Mouse (Mus musculus) monocyte, adult 5-6 weeks (primary cell): ENCODE measurements around the gene Kremen2. TPM values are rescaled to one million over a fixed set of nuclear protein-coding genes. Genes with fewer than 3 reads are reported as not detected.

Experiments
- ATAC-seq: fragments of 153-309, 156-312 bp; replicated peaks from 2 replicates; pipeline ENCODE4 v1.8.0; 2017; ENCODE audit warnings: mild to moderate bottlenecking; ENCODE audit not compliant: low TSS enrichment, insufficient number of reproducible peaks, severe bottlenecking, poor library complexity, low FRiP score
- total RNA-seq: library from RNA; stranded (forward); fragments of 200-1000, 200-491, 200-594 nt; gene quantifications from 3 replicates; pipeline ENCODE4 v1.2.3, GENCODE M21; 2017

Kremen2 gene
- total RNA-seq, 1 experiment from 2014 or later = not detected

- ATAC-seq = peak; percentile 73
Observed at GRCm38 (mm10) chr17:23740136-23740584, 5.5 kb downstream of the Kremen2 start.

- ATAC-seq = no peak
Observed at GRCm38 (mm10) chr17:23739202-23740135, 6.2 kb downstream of the Kremen2 start.

DNA sequence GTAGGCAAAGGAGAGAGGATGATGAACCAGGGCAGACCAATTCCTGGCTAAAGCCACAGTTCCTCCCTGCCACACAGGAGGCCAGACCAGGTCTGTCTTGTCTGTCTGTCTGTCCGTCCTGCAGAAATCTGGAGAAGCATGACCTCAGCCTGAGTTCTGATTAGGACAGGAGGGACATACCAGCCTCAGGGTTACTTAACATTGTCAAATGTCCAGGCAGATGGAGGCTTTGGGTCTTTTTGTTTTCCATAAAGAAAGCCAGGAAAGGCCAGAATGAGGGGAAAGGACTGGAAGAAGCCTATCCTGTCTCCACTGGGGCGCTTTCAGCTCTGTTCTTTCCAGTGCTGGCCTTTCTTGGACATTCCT, 6.8 kb downstream of the Kremen2 start:
- ATAC-seq = no peak

DNA sequence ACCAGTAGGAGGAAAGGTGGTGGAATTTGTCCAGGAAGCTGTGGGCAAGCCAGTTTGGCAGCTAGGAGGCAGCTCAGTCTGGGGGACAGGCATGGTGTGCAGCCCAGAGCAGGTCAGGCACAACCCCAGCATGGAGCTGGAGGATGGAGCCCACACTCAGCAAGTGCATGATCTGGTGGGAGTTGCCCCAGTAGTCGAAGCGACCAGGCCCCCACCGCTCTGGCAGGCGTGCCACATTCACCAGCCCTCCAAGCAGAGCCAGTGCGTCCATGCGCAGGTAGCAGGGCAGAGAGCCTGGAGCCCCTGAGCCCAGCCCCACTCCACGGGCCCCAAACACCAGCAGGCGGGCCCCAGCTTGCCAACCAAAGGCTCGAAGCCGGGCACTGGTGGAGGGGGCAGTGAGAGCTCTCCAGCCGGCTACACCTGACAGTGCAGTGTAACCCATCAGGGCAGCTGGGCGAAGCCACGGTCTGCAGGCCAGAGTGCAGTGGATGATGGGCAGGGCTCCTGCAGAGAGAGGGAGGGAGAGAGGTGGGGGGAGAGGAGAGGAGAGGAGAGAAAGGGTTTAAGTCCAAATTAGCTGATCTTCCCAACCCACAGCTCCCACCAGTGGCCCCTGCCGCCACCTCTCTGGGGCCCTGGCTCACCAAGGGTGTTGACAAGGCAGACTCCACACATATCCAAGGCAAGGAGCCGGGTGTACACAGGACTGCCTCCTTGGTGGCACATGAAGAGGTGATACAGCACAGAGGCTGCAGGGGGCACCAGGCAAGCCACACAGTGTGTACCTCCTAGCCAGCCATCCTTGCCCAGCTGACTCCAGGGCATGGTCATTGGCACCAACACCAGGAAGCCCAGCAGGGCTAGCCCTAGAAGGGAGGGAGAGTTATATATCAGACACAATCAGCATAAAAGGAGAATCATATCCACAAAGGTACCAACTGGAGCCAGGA, 7.9 kb downstream of the Kremen2 start:
- no peak for ATAC-seq

- ATAC-seq = no peak
Observed at GRCm38 (mm10) chr17:23734341-23734740, 11.3 kb downstream of the Kremen2 start.

DNA sequence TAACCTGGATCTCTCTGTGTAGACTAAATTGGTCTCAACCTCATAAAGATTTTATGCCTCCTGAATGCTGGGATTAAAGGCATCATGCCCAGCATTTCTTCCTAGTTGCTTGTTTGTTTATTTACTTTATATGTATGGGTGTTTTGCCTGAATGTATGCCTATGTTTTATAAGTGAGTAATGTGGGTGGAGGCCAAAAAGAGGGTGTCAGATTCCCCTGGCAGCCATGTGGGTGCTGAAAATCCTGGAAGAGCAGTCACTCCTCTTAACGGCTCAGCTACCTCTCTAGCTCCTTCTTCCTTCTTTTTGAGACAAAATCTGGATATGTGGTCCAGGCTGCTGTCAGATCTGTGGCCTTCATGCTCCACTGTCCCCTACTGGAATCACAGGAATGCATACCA, 15.2 kb downstream of the Kremen2 start:
- no peak for ATAC-seq

DNA sequence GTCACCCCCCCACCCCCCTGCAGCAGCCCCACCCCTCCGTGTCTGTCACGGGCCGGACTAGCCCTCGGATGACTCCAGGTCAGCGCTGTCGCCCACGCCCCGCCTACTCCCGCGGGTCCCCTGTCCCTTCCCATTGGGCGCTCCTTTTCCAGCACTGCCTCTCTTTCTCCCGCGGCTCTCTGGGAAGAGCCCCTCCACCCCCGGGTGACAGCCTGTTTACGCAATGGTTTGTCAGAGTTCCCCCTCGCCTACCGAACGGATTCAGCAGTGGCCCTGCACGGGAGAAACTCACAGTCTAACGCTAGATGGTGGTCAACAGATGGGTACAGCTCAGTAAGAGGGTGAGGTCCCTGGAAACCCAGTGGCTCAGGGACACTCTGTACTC, 18.9 kb downstream of the Kremen2 start:
- no peak; the same call in 1 of the 2 replicates for ATAC-seq

DNA sequence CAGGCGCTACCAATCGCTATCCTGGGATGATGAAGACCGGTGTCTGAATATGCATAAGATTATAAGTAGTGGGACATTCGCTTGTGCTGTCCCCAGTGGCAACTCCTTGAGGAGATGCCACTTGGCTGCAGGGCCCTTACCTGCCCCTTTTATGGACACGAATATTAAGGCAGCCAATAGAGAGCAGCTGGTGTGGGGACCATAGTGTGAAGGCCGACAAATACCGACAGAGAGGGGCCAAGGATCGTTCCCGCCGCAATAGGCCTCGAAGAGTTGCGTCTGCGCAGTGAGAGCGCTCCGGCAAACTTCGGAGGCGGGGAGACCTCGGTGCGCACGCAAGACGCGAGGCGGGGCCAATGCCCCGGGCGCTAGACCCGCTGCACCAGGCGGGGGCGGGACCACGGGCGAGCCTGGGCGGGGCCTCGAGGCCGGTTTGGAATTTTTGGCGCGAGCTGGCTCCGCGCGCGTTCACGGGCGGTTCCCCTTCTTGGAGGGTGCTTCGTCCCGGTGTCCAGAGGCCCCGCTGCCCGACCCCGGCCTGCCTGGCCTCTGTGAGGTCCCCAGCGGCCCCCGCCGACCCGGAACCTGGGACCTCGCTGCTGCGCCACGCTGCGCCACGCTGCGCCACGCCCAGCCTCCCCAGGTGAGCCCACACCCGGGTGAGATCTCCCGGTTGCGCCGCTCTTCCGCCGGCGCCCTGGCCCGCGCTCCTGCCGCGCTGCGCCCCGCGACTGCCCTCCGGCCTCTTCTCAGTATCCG, 19.5 kb downstream of the Kremen2 start, which contains the start of gene Pkmyt1:
Gene Pkmyt1 (plus strand): TSS at position 338 of the 759 bp plus-strand sequence.
- peak; percentile 84 for ATAC-seq

DNA sequence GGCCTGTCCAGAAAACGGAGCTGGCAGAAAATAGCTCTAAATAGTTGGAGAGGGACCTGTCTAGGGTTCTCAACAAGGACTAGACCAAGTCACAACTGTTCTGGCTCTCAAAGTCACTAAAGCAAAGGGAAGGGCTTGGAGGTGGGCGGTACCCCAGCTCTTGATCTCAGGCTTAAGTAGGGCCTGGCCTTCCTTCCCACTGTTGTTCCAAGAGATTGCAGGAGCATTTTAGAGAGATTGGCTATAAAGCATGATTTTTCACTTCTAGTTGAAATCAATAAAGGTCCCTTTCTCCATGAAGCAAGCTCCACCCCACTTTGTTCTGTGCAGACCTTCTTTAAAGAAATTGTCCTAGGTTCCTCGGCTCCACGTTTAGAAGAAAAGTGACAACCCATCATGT, 20.2 kb downstream of the Kremen2 start:
- no peak; the same call in 1 of the 2 replicates for ATAC-seq

DNA sequence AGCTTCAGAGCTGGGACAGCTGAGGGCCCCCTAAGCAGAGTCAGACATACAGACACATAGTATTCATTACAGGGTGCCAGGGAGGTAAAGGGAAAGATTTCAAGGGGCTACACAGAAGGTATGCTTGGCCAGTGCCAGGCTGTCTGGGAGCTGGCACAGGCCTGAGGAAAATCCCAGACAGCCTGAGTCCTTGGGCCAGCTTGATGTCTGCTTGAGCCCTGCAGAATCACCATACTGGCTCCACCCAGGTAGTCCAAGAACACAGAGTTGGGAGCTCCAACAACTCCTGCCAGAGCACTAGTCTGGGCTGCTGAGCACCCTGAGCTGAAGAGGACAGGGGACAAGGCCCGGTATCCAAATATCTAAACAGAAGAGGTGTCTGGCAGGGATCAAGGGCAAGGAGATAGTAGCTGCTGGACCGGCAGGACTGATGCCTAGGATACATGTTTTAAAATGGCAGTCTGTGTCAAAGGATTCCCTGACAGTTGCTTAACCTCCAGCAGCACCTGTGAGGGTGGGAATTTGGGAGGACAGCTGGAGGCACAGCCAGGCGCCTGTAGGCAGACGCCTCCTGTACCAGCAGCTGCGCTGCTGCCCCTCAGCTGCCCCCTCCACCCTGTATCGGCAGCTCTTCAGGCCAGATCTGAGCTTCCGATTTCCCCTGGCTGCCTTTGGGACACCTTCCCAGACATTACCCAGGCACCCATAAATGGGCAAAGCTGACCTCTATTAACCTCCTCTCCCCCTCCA, 23.1 kb downstream of the Kremen2 start, which contains the start of gene 1520401A03Rik:
Gene 1520401A03Rik (minus strand): TSS at position 408 of the 750 bp plus-strand sequence.
- no peak for ATAC-seq

DNA sequence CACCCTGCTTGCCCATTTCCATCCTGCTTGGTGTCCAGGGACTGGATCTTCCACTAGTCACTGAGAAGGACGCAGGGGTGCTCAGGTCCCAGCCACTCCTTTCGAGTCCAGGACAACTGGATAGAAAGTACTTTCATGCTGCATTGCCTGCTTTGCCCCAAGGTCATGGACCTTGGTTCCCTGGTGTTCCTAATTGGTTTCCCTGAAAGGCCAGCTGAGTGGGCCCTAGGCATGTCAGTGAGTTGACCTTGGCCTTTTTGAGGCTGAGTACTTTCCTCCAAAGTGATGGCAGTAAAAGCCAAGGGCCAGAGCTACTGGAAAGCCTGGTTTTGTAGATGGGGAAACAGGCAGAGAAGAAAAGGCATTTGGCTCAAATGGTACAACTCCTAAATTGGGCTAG, 23.7 kb downstream of the Kremen2 start:
- no peak for ATAC-seq

DNA sequence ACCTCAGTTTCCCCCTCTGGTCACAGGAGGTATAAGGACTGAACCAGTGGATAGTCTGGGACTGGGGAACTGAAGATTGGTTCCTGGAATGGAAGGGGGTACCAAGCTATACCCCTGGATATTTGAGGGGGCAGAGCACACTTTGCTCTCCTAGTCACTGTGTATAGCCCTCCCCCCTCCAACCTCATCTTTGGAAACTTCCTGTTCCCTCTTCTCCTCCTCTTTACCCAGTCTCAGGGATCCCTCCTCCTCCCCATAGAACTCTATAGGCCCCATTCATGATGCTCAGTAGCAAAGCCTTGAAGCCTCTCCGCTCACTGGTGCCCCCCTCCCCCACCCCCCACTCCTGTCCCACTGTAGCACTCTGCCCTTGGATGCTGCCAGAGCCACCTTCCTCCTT, 26.2 kb downstream of the Kremen2 start:
- ATAC-seq = no peak

- ATAC-seq = no peak
Observed at GRCm38 (mm10) chr17:23717003-23717402, 28.6 kb downstream of the Kremen2 start.

DNA sequence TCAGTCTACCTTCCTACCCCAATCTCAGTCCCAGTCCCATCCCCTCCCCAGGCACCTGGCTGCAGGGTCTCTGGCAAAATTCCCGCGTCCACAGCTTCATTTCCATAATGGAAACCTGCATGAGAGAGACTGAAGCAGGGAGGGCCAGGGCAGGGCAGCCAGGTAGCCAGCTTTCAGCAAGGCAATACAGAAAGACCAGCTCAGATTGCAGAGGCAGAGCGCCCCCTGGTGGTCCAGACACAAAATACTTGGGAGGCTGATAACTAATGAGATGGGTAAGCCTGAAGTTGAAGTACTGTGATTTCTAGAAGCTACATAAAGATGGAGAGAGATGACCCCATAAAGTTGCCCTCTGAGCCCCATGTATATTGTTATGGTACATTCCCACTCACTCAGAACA, 39.4 kb downstream of the Kremen2 start:
- peak; percentile 74 for ATAC-seq

GRCm38 (mm10) chr17:23705525-23706104, 40.0 kb downstream of the Kremen2 start:
- no peak for ATAC-seq

GRCm38 (mm10) chr17:23704741-23705140, 40.9 kb downstream of the Kremen2 start:
- ATAC-seq = no peak

DNA sequence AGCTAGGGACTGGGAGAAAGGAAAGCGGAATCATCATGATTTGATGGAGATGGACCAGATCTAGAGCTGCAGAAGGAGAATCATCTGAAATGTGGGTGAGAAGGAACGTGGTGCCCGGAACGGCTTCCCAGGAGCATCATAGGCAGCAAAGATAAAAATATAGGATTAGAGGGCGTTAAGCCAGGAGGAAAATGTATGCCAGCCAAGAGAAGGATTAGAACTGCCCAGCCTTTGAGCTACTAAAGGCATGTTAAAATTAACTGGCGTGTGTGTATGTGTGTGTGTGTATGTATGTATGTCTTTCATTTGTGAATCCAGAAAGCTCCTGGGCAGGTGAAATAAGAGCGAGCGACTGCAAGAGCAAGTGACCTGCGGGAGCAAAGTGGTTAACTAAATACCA, 42.3 kb downstream of the Kremen2 start:
- no peak for ATAC-seq
